Mouse (Mus musculus) left cerebral cortex, postnatal 4 days (tissue): ENCODE results near the gene Apold1. TPM values are rescaled to one million over a fixed set of nuclear protein-coding genes. Genes with fewer than 3 reads are reported as not detected.

Source experiments
- DNase-seq: peaks from one replicate; pipeline ENCODE4 v3.0.0-alpha.2; 2022
- intact Hi-C: fragments of 180-260 bp; cut with DNase I; formaldehyde crosslinking; loops from one replicate; pipeline ENCODE4 v1.15.1; 2025
- total RNA-seq, 2 experiments: library from RNA; stranded (reverse); gene quantifications; 2 replicates each; pipeline ENCODE4 v1.2.3; 2021

Gene Apold1
- total RNA-seq, 2 experiments from 2014 or later: 4.2 to 4.3 TPM

DNA sequence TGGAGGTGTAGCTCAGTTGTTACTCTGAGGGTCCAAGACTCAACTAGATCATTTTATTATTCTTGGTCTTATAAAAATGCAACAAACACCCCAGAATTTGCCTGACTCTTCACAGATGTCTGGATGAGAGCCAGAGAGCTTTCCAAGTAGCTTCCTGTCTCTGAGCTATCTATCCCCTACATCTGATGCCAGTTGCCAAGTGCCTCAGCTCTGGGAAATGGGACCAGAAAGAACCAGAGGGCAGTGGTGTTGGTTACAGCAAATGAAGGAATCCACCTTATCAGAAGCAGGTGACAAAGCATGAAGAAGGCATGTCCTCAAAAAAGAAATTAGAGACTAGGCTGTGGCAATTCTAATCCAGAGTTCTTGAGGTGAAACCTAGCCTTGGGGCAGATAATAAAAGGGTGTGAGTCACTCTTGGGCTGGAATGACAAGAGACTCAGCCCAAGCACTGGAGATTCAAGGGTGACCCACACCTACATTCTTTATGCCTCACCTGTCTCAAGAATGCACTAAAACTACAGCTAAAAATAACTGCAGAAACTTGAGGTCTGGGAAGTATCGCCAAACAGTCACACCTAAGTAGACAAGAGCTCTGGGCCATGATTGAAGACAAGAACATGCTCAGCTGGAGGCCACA is 43.4 kb downstream of the Apold1 start:
- intact Hi-C loops: loop anchor here (5.0 kb wide), 1 partner anchor 117 kb away; no protein-coding TSS in a partner anchor
- no peak for DNase-seq

DNA sequence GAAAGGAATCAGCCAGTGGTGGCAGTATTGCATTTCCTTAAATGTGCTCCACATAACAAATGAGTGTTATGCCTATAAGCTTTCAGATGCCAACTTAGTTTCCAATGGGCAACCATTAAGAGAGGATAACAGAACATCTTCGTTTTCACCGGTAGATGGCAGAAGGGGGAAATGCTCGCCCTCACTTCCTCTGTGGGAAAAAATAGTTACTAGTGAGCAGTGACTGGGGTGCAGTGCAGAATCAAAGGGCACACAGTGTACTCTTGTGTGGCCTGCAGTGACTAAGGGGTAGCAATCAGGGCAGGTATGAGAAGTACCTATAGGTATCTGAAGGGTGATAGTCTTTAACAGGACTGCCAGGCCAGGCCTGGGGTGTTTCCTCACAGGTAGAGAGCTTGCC is 44.7 kb downstream of the Apold1 start:
- DNase-seq: no peak

DNA sequence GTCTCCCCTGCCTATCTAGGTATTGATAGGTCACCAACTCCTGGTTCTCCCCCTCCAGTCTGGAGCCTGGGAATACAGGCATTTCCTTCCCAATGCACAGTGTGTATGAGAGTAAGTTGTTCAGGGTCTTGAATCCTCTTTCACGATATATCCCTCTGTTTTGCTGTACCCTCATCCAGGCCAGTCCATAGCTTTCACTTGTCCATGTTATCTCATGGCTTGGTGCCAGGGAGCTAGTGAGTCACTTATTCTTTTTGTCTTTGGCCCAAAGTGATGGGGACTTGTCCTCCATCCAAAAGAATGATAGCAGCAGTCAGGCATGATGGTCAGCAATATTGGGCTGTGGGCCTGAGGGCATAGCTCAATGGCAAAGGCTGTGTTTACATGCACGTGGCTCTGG is 45.2 kb downstream of the Apold1 start:
- intact Hi-C loops: loop anchor here (5.0 kb wide), 1 partner anchor 116 kb away; no protein-coding TSS in a partner anchor
- DNase-seq: no peak

More for the DNA sequence above, 44.7 kb downstream of the Apold1 start:
- intact Hi-C loops: loop anchor here (5.0 kb wide), 1 partner anchor 116 kb away; no protein-coding TSS in a partner anchor

DNA sequence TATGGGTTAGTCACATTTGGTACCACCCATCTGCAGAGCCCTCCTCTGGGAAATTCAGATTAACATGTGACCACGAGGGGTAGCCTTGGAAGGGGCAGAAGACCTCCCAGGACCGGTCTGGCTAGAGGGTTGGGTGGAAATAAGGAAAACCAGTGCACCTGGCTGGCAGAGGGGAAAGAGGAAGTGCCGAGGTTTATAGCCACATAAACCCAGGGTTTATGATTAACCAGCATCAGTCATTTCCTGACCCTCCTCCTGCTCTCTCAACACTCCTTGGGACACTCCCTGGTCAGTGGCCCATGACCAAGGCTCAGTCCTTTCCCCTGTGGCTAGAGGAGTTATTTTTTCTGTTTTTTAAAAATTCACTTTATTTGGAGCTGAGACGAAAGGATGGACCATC is 47.7 kb downstream of the Apold1 start:
- no peak for DNase-seq
- intact Hi-C loops: loop anchor here (5.0 kb wide), 1 partner anchor 113 kb away; no protein-coding TSS in a partner anchor

Other genes starting within 250 kb of the Apold1 start
- gene Dusp16, start 189.1 kb upstream of the Apold1 start, total RNA-seq: 1 to 10 TPM; 5.1 to 5.2 TPM
- 1 to 10 TPM; 6.5 to 8.1 TPM for gene Crebl2, start 151.6 kb upstream of the Apold1 start, total RNA-seq
- 10 to 100 TPM; 24.5 to 29.3 TPM for gene Gpr19, start 83.1 kb upstream of the Apold1 start, total RNA-seq
- gene Cdkn1b, start 61.3 kb upstream of the Apold1 start, total RNA-seq: 10 to 100 TPM; 55.5 to 62.2 TPM
- gene Ddx47, start 29.9 kb downstream of the Apold1 start, total RNA-seq: 10 to 100 TPM; 56.9 to 57.4 TPM
- under 1 TPM; 0.28 to 0.36 TPM for gene Gprc5a, start 83.9 kb downstream of the Apold1 start, total RNA-seq
- not detected for gene Gprc5d, start 136.6 kb downstream of the Apold1 start, total RNA-seq
- 10 to 100 TPM; 86.1 to 92.1 TPM for gene Fam234b, start 216.3 kb downstream of the Apold1 start, total RNA-seq
- 10 to 100 TPM; 14.6 to 19.7 TPM for gene Hebp1, start 216.3 kb downstream of the Apold1 start, total RNA-seq